Mouse (Mus musculus): ENCODE measurements around the gene Ifitm5.

Ifitm5 gene

GRCm38 (mm10) chr7:140961416-140961815 is 11.3 kb upstream of the Ifitm5 start:
- no peak for DNase-seq

GRCm38 (mm10) chr7:140960026-140960425 is 9.9 kb upstream of the Ifitm5 start:
- no peak for DNase-seq

- peak; percentile 84 for DNase-seq
Measured at GRCm38 (mm10) chr7:140959181-140959901, 9.2 kb upstream of the Ifitm5 start.

GRCm38 (mm10) chr7:140956556-140956869 is 6.4 kb upstream of the Ifitm5 start:
- no peak for DNase-seq

GRCm38 (mm10) chr7:140955758-140956555 is 5.9 kb upstream of the Ifitm5 start, which contains the start of the genes Gm45717 and Ifitm2:
Gm45717 (minus strand) TSS chr7:140955937.
Ifitm2 (minus strand) TSS chr7:140955987.
- peak; percentile 83 for DNase-seq

GRCm38 (mm10) chr7:140955342-140955741 is 5.3 kb upstream of the Ifitm5 start:
- no peak for DNase-seq

- DNase-seq, result no peak
Measured at GRCm38 (mm10) chr7:140954733-140955071, 4.6 kb upstream of the Ifitm5 start.

GRCm38 (mm10) chr7:140953800-140954732 is 4.0 kb upstream of the Ifitm5 start:
- DNase-seq, result no peak

- DNase-seq, result no peak
Measured at GRCm38 (mm10) chr7:140953133-140953532, 3.0 kb upstream of the Ifitm5 start.

GRCm38 (mm10) chr7:140952441-140952840 is 2.4 kb upstream of the Ifitm5 start:
- no peak for DNase-seq

- DNase-seq, result no peak
Measured at GRCm38 (mm10) chr7:140951765-140952164, 1.7 kb upstream of the Ifitm5 start.

GRCm38 (mm10) chr7:140951051-140951450 is 960 bp upstream of the Ifitm5 start:
- DNase-seq, result no peak

- no peak for DNase-seq
Measured at GRCm38 (mm10) chr7:140949255-140949654, 836 bp downstream of the Ifitm5 start.

- DNase-seq, result no peak
Measured at GRCm38 (mm10) chr7:140948161-140948560, 1.9 kb downstream of the Ifitm5 start.

GRCm38 (mm10) chr7:140946980-140947379 is 3.1 kb downstream of the Ifitm5 start:
- no peak for DNase-seq

- DNase-seq, result no peak
Measured at GRCm38 (mm10) chr7:140946311-140946710, 3.8 kb downstream of the Ifitm5 start.

- DNase-seq, result no peak
Measured at GRCm38 (mm10) chr7:140945247-140945646, 4.8 kb downstream of the Ifitm5 start.

GRCm38 (mm10) chr7:140944236-140944635 is 5.9 kb downstream of the Ifitm5 start:
- no peak for DNase-seq

- DNase-seq, result no peak
Measured at GRCm38 (mm10) chr7:140943356-140943755, 6.7 kb downstream of the Ifitm5 start.

GRCm38 (mm10) chr7:140942811-140943210 is 7.3 kb downstream of the Ifitm5 start:
- no peak for DNase-seq

GRCm38 (mm10) chr7:140942341-140942740 is 7.8 kb downstream of the Ifitm5 start:
- DNase-seq, result no peak

- DNase-seq, result peak; percentile 90
Measured at GRCm38 (mm10) chr7:140941222-140942051, 8.7 kb downstream of the Ifitm5 start, which contains the start of gene Pgghg. Pgghg (plus strand) TSS chr7:140941391.

Measured in embryo, embryonic 11 days (tissue).